Mouse (Mus musculus): ENCODE measurements around the gene Rrm2. TPM values are rescaled to one million over a fixed set of nuclear protein-coding genes. Genes with fewer than 3 reads are reported as not detected.
"Not testable (repeated sequence)": the region's sequence is repeated elsewhere in the genome, so short reads cannot be mapped to it uniquely, and the experiment has no call there.

Rrm2 gene
- polyA plus RNA-seq, 1 experiment from 2014 or later, result 469 TPM

DNA sequence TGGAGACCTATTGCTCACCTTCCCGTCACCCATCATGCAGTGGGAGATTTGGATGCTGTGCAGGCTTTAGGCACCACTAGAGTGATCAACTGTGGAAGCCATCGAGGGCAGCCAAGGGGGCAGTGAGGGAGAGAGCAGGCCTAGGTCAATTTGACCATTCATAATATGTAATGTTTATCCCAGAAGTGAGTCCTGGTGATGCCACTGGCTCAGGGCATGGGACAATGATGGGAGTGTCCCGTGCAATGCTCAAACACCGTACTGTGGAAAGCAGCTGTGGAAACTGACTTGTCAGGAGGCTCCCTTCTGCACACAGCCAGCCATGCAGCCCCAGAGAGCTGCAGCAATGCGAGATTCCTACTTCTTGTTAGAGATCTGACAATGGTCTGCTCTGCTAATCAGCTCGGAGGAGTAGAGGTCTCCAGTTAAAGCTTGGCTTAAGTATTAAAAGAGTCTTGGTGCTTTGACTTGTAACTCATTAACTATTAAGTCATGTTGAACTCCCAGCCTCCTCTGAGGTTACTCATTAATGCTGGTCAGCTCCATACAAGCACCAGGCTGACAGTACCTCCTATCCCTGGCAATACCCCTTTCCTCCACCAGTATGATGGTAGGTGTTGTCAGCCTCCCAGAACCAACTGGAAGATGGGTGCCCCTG lies 21.9 kb upstream of the Rrm2 start:
- peak overlapping the region; percentile 71 for H3K27ac ChIP-seq (replicated peaks)
- ATAC-seq (ENCODE audit: insufficient read depth), result peak; percentile 85
- WGBS (ENCODE audit: insufficient replicate concordance), result 46% methylated on average over 6 of the region's 6 CpGs
- no peaks in the 10 kb centered on the region for H3K36me3 ChIP-seq (replicated peaks)
- peaks cover 46% of the 10 kb centered on the region for H3K27me3 ChIP-seq
- H3K9me3 ChIP-seq (replicated peaks), result no peaks in the 10 kb centered on the region
- no peak overlapping the region for H3K9ac ChIP-seq
- no peak overlapping the region for H3K4me3 ChIP-seq (replicated peaks)
- H3K4me1 ChIP-seq (replicated peaks), result peaks cover 31% of the 10 kb centered on the region
- H3K4me2 ChIP-seq, result peak overlapping the region; percentile 34

DNA sequence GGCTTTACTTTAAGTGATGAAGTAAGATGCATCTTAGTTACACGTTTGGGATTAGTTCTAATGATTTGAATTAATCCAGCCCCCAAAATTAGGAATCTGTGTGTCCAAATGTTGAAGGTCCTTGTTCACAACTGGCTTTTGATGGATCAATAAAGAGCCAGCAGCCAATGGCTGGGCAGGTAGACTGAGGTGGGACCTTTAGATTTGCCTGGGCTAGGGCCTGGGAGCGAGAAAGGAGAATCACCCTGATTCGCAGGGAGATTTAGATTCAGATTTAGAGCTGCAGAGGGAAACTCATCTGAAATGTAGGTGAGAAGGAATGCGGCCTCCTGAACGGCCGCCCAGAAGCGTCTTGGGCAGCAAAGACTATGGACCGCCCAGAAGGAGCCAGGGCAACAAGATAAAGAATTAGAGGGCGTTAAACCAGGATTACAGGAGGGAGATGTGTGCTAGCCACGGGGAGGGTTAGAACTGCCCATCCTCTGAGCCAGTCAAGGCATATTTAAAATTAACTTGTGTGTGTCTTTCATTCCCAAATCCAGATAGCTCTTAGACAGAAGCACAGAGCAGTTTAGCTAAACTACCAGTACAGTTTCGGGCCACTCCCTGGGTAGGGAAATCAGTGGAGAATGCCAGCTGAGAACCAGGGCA lies 21.2 kb upstream of the Rrm2 start:
- Histone ChIP-seq H3K27me3 (peaks cover 39% of the 10 kb centered on the region), H3K27ac (replicated peaks) (peak overlapping the region; percentile 71), H3K9ac (no peak overlapping the region), H3K4me2 (peak overlapping the region; percentile 34; the same call in 1 of the 2 replicates), H3K9me3 (replicated peaks) (no peaks in the 10 kb centered on the region), H3K4me1 (replicated peaks) (peaks cover 25% of the 10 kb centered on the region), H3K4me3 (replicated peaks) (no peak overlapping the region), H3K36me3 (replicated peaks) (no peaks in the 10 kb centered on the region)
- 59% methylated on average over 11 of the region's 11 CpGs for WGBS (ENCODE audit: insufficient replicate concordance)
- peak; percentile 56 for ATAC-seq (ENCODE audit: insufficient read depth)

DNA sequence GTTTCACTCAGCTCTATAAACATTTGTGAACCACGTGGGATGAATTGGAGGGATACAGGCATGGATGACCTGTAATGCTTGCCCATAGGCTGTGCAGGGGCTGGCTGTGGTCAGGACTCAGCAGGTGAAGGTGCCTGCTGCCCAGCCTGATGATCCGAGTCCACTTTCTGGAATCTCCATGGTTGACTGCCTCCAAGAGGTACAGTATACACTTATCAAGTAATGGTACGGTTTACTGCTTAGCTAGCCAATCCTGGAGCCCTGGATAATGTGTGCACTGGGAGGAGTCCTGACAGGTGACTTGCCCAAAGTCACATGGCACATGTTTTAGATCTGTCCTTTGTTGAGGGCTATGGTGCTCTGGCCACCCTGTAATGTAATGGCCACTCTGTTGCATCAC lies 17.7 kb upstream of the Rrm2 start:
- 0 out of 2 replicates have a peak, but pooled peaks cover 10% of the 10 kb centered on the region for H3K4me1 ChIP-seq (replicated peaks)
- no peaks in the 10 kb centered on the region for H3K36me3 ChIP-seq (replicated peaks)
- peaks cover 16% of the 10 kb centered on the region; the same call in 1 of the 2 replicates for H3K27me3 ChIP-seq
- no peak overlapping the region for H3K9ac ChIP-seq
- WGBS (ENCODE audit: insufficient replicate concordance), result 68% methylated on average over 3 of the region's 3 CpGs
- H3K27ac ChIP-seq (replicated peaks), result no peak overlapping the region
- no peak for ATAC-seq (ENCODE audit: insufficient read depth)
- no peak overlapping the region for H3K4me3 ChIP-seq (replicated peaks)
- H3K4me2 ChIP-seq, result no peak overlapping the region
- H3K9me3 ChIP-seq (replicated peaks), result no peaks in the 10 kb centered on the region

DNA sequence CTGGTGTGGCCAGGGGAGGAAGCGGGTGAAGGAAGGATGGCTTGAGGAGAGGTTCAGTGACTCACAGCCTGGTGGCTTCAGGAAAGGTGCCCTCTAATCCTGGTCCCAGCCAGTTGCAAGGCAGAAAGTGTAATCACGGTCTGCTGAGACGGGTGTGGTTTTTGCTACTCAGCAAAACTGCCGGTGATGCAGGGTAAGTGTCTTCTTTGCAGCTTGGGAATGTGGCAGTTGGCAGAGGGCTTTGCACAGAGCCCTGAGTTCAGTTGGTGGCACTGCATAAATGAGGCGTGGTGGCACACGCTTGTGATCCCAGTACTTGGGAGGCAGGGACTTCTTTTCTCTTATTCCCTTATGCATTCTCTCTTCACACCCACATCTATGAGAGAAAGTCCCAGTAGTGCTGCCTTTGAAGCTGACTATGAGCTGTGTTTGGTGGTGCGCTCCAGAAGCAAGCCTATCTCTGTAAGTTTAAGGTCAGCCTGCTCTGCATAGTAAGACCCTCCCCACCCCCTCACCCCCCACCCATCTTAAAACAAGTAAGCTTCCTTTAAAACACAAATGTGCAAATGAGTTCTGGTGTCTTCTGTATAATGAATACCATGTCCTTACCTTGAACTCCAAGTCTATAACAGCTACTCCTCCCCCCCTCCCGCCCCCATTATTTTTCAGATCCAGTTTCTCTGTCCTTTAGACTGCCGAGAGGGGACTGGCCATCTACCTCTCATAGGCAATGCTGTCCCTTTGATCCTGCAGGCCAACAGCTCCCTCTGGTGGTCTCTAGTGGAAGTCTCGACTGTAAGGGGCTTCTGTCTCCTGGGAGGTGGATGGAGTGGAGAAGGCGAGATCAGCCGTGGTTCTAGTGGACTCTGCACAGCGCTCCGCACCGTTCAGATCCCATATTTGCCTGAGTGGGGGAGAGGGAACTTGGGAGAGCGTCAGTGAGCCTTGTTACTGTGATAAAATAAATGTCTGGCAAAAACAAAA lies 11.2 kb upstream of the Rrm2 start:
- Histone ChIP-seq H3K4me3 (replicated peaks) (no peak overlapping the region), H3K4me2 (no peak overlapping the region), H3K4me1 (replicated peaks) (peaks cover 4% of the 10 kb centered on the region; the same call in 1 of the 2 replicates), H3K9me3 (replicated peaks) (no peaks in the 10 kb centered on the region), H3K27me3 (no peaks in the 10 kb centered on the region; the same call in 1 of the 2 replicates), H3K9ac (no peak overlapping the region), H3K27ac (replicated peaks) (no peak overlapping the region), H3K36me3 (replicated peaks) (no peaks in the 10 kb centered on the region)
- peak; percentile 74; the same call in 1 of the 2 replicates for ATAC-seq (ENCODE audit: insufficient read depth)
- 29% methylated on average over 16 of the region's 16 CpGs for WGBS (ENCODE audit: insufficient replicate concordance)

DNA sequence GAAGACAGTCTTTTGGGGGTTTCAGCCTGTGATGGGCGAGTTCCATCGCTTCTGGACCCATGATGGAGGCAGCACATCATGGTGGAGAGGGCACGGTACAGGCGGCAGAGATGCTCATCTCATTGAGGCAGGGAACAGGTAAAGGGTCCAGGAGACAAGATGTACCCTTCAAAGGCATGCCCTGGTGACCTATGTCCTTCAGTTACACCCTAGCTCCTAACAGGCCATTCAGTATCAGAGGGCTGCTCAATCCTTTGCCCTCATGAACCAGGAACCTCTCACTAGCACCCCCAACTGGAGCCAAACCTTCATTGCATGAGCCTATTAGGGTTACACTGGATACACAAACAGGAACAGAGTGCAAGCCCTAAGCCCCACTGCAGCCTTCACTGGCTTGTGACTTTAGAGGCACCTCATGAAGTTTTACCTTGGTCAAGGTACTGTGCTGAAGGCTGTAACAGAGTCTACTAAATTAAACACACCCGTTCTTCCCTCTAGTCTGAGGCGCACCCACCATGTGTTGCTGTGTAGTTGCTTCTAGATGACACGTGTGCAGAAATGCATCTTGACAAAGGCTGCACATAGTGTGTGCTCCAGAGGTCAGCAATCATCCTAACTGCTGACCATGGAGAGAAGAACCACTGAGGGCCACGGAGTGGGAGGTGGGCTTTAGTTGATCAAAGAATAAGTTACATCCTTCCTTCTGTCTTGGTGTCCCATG lies 10.4 kb upstream of the Rrm2 start:
- peak; percentile 47 for ATAC-seq (ENCODE audit: insufficient read depth)
- Histone ChIP-seq H3K9me3 (replicated peaks) (no peaks in the 10 kb centered on the region), H3K36me3 (replicated peaks) (no peaks in the 10 kb centered on the region), H3K4me2 (no peak overlapping the region), H3K27ac (replicated peaks) (no peak overlapping the region), H3K4me1 (replicated peaks) (peaks cover 11% of the 10 kb centered on the region), H3K27me3 (no peaks in the 10 kb centered on the region; the same call in 1 of the 2 replicates), H3K4me3 (replicated peaks) (no peak overlapping the region), H3K9ac (no peak overlapping the region)
- 47% methylated on average over 8 of the region's 8 CpGs for WGBS (ENCODE audit: insufficient replicate concordance)

DNA sequence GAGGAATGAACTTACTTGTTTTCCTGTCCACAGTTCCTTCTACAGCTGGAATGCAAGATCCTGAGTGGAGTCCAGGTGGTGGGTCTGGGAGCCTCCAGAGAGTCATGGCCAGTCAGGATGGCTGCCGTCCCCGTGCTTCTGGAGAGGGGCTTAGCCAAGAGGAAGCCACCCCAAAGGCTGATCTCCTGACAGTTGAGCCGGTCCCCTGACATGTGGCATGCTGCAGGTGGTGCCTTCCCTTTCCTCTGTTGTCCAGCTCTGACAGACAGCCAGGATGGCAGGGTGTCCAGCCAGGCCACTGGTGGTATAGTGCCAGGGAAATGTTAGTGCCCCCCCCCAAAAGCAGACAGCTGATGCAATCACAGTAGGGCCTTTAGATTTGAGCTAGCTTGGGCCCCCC lies 9.5 kb upstream of the Rrm2 start:
- Histone ChIP-seq H3K36me3 (replicated peaks) (no peaks in the 10 kb centered on the region), H3K4me2 (no peak overlapping the region), H3K27ac (replicated peaks) (no peak overlapping the region), H3K27me3 (no peaks in the 10 kb centered on the region; the same call in 1 of the 2 replicates), H3K4me3 (replicated peaks) (no peak overlapping the region), H3K9ac (no peak overlapping the region), H3K4me1 (replicated peaks) (peaks cover 20% of the 10 kb centered on the region), H3K9me3 (replicated peaks) (no peaks in the 10 kb centered on the region)
- no peak for ATAC-seq (ENCODE audit: insufficient read depth)
- 59% methylated on average over 3 of the region's 3 CpGs for WGBS (ENCODE audit: insufficient replicate concordance)

DNA sequence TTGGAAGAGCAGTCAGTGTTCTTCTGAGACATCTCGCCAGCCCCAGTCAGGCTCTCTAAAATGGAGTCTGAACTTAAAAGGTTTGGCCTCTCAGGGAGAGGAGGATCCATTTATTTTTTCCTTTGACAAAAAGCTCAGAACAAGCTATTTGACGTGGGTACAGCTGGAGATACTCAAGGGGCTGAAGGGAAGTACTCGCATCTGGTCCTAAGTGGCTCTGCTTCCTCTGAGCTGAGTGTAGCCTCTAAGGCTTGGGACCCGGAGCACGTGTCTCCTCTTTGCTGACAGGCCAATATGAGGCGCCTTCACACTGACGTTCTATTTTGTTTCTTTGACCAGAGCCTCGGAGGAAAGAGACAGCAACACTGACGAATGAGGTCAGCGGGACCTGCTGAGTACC lies 8.5 kb upstream of the Rrm2 start:
- ATAC-seq (ENCODE audit: insufficient read depth), result no peak
- H3K27me3 ChIP-seq, result no peaks in the 10 kb centered on the region; the same call in 1 of the 2 replicates
- H3K27ac ChIP-seq (replicated peaks), result no peak overlapping the region
- no peak overlapping the region for H3K4me3 ChIP-seq (replicated peaks)
- 63% methylated on average over 10 of the region's 10 CpGs for WGBS (ENCODE audit: insufficient replicate concordance)
- H3K9me3 ChIP-seq (replicated peaks), result no peaks in the 10 kb centered on the region
- no peak overlapping the region for H3K4me2 ChIP-seq
- H3K9ac ChIP-seq, result no peak overlapping the region
- peaks cover 31% of the 10 kb centered on the region for H3K4me1 ChIP-seq (replicated peaks)
- H3K36me3 ChIP-seq (replicated peaks), result no peaks in the 10 kb centered on the region

DNA sequence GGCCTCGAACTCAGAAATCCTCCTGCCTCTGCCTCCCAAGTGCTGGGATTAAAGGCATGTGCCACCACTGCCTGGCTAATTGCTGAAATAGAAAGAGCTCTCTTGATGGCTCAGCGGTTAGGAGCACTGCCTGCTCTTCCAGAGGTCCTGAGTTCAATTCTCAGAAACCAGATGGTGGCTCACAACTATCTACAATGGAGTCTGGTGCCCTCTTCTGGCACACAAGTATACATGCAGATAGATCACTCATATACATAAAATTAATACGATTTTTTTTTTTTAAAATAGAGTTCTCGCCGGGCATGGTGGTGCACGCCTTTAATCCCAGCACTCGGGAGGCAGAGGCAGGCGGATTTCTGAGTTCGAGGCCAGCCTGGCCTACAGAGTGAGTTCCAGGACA lies 6.4 kb upstream of the Rrm2 start:
- H3K4me3 ChIP-seq (replicated peaks); ATAC-seq (ENCODE audit: insufficient read depth); H3K27ac ChIP-seq (replicated peaks); H3K4me2 ChIP-seq; H3K36me3 ChIP-seq (replicated peaks); H3K9ac ChIP-seq; H3K27me3 ChIP-seq; H3K9me3 ChIP-seq (replicated peaks): not testable (repeated sequence)
- peaks cover 51% of the 10 kb centered on the region for H3K4me1 ChIP-seq (replicated peaks)
- 72% methylated on average over 9 of the region's 9 CpGs for WGBS (ENCODE audit: insufficient replicate concordance)

DNA sequence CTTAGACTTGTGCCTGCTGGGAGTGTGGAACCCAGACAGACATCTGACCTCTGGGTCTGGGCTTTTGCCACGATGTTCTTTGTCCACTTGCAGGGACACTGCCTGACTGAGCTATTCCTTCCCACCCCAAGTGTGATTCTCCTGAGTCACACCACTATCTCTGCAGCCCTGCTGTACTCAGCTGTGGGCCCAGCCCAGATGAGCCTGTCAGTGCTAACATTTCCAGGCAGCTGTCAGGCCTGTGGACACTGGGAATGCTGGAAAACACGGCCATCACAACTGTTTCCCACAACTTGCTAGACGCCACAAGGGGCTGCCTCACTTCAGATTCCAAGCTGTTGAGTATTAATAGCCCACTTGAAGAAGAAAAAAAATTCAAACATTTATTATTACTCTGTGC lies 5.0 kb upstream of the Rrm2 start:
- peak overlapping the region; percentile 54 for H3K4me2 ChIP-seq
- no peaks in the 10 kb centered on the region for H3K36me3 ChIP-seq (replicated peaks)
- peak overlapping the region; percentile 89 for H3K27ac ChIP-seq (replicated peaks)
- peaks cover 57% of the 10 kb centered on the region for H3K4me1 ChIP-seq (replicated peaks)
- 66% methylated on average over 3 of the region's 3 CpGs for WGBS (ENCODE audit: insufficient replicate concordance)
- H3K27me3 ChIP-seq, result no peaks in the 10 kb centered on the region; the same call in 1 of the 2 replicates
- H3K9ac ChIP-seq, result 0 out of 2 replicates have a peak overlapping the region, but pooled peaks have one; percentile 9
- no peak overlapping the region for H3K4me3 ChIP-seq (replicated peaks)
- peak; percentile 65 for ATAC-seq (ENCODE audit: insufficient read depth)
- no peaks in the 10 kb centered on the region for H3K9me3 ChIP-seq (replicated peaks)

DNA sequence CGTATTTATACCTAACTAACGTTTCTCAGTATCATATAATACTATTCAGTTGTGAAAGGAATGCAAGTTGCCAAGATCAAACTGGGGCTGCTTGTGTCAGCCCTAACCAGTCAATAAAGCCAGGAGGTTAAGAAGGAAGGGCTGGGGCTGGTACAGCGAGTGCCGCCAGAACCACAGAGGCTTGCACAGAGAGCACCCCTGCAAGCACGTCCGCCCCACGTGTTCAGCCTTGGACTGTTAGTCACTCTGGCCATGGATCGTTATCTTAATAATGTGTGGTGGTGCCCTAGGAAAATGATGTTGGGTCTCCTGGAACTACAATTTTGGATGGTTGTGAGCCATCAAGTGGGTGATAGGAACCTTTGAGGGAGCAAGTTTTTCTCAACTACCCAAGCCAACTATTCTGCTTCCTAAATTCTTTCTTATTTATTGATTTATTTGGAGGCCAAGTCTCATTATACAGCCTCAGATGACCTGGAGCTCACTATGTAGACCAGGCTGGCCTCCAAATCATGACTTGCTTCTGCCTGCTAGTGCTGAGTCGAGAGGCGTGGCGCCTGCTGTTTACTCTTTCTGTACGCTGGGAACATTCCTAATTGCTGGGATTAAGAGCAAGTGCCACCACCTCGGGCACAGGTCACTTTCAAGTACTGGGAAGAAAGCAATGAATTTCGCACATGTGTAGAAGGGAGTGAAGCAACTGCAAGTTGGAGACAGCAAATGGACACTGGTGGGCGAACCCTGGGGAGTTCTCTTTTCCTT lies 2.4 kb upstream of the Rrm2 start:
- H3K27ac ChIP-seq (replicated peaks), result peak overlapping the region; percentile 89
- peak overlapping the region; percentile 76 for H3K4me2 ChIP-seq
- WGBS (ENCODE audit: insufficient replicate concordance), result 67% methylated on average over 15 of the region's 15 CpGs
- peak overlapping the region; percentile 89 for H3K9ac ChIP-seq
- peaks cover 75% of the 10 kb centered on the region for H3K4me1 ChIP-seq (replicated peaks)
- H3K4me3 ChIP-seq (replicated peaks), result peak overlapping the region; percentile 89
- H3K27me3 ChIP-seq, result no peaks in the 10 kb centered on the region
- peaks cover 19% of the 10 kb centered on the region for H3K36me3 ChIP-seq (replicated peaks)
- H3K9me3 ChIP-seq (replicated peaks), result no peaks in the 10 kb centered on the region
- peak; percentile 19; the same call in 1 of the 2 replicates for ATAC-seq (ENCODE audit: insufficient read depth)

Data from liver, embryonic 15.5 days (tissue).